In the genomic region with DNA sequence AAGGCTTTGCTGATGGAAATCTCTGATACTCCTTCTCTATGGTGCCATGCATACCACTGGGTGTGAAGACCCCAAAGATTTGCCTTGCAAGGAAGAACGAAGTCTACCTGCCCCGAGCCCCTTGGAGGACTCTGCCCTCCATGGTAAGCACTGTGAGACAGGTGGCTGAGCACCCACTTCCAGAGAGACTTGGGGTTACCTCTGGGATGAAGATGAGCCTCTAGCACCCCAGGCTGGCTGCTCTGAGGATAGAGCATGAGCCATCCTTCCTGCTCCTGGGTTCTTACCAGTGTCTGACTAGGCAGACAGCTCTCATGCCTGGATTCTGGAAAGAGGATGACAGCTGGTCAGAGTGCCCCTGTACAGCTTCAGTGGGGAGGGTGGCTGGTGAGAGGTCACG, we compare ENCODE assay signal across 32 mouse cellular contexts. TPM values are rescaled to one million over a fixed set of nuclear protein-coding genes. Genes with fewer than 3 reads are reported as not detected.
"Had no signal": no experiment of that assay in that cellular context is flagged by ENCODE, and none has a peak within 500 bp of the region (broad histone marks: within the 10 kb centered on the region; RNA-seq: fewer than 3 reads in every experiment).

No protein-coding gene starts in this region.

- H3K36me3 ChIP-seq: liver, embryonic 12.5 days; liver, embryonic 13.5 days; liver, embryonic 15.5 days; lung, embryonic 15.5 days had no signal

- H3K4me3 ChIP-seq: left cerebral cortex, adult 2 months; limb, embryonic 10.5 days; limb, embryonic 12.5 days; limb, embryonic 13.5 days; limb, embryonic 15.5 days; liver, embryonic 12.5 days; liver, embryonic 13.5 days; liver, embryonic 15.5 days; lung, embryonic 15.5 days; megakaryocyte, embryonic 14.5 days; midbrain, embryonic 10.5 days; midbrain, embryonic 12.5 days; midbrain, embryonic 13.5 days; midbrain, embryonic 15.5 days had no signal

- H3K27ac ChIP-seq: left cerebral cortex, adult 2 months; limb, embryonic 10.5 days; limb, embryonic 12.5 days; limb, embryonic 13.5 days; limb, embryonic 15.5 days; liver, embryonic 12.5 days; liver, embryonic 13.5 days; liver, embryonic 14.5 days; liver, embryonic 15.5 days; lung, embryonic 15.5 days; macrophage; midbrain, embryonic 10.5 days; midbrain, embryonic 12.5 days; midbrain, embryonic 13.5 days; midbrain, embryonic 15.5 days had no signal

- H3K4me1 ChIP-seq: limb, embryonic 15.5 days; liver, embryonic 12.5 days; liver, embryonic 13.5 days; liver, embryonic 15.5 days; lung, embryonic 15.5 days; midbrain, embryonic 12.5 days; midbrain, embryonic 13.5 days; midbrain, embryonic 15.5 days had no signal

- DNase-seq: layer of hippocampus, postnatal 36 days; left cerebral cortex, postnatal 4 days; liver; liver, embryonic 13.5 days; liver, postnatal 0 days; lung, adult 18-20 months; lung, adult 2 months; lung, embryonic 14.5 days; lung, postnatal 10 days; lung, postnatal 14 days; lung, postnatal 36 days; lung, postnatal 4 days; midbrain, embryonic 14.5 days had no signal

RNA-seq across cellular contexts. Expression of a gene that starts 8.1 kb away (rescaled TPM):
- polyA plus RNA-seq: lung, embryonic 14.5 days; macrophage had no signal

RNA-seq across cellular contexts. Expression of a gene that starts 12.5 kb away (rescaled TPM):
- polyA plus RNA-seq: liver, adult 2 months had no signal

RNA-seq across cellular contexts. Expression of a gene that starts 51.1 kb away (rescaled TPM):
- polyA plus RNA-seq: liver, embryonic 12.5 days had no signal

RNA-seq across cellular contexts. Expression of a gene that starts 51.7 kb away (rescaled TPM):
- polyA plus RNA-seq: limb, embryonic 10.5 days; limb, embryonic 11.5 days; limb, embryonic 12.5 days; limb, embryonic 13.5 days; limb, embryonic 14.5 days; lung, adult 2 months; lung, embryonic 15.5 days; midbrain, embryonic 10.5 days; midbrain, embryonic 11.5 days; midbrain, embryonic 12.5 days; midbrain, embryonic 13.5 days; midbrain, embryonic 14.5 days; midbrain, embryonic 15.5 days had no signal
